Mouse (Mus musculus) cerebellum, adult 2 months (tissue): ENCODE measurements at regions not wholly inside any gene's neighbourhood (a gene's known extent, or its start where the extent isn't known, plus 50 kb on each side); places are given as distances from the start of the nearest gene placed in this dataset.

Experiments
- DNase-seq, 2 experiments: peaks; one replicate each; pipeline ENCODE4 v3.0.0; 2021
- H3K27ac ChIP-seq: fragments of 200-500 bp; 2 replicates; pipeline ENCODE4 v1.5.1; 2012; ENCODE audit warnings: low read length, control low read depth, inconsistent platforms; ENCODE audit not compliant: insufficient read depth
- H3K27me3 ChIP-seq: fragments of 200-500 bp; 2 replicates; pipeline ENCODE4 v1.6.1; 2012; ENCODE audit warnings: inconsistent platforms, mild to moderate bottlenecking, low read length, moderate library complexity; ENCODE audit not compliant: control insufficient read depth, insufficient read depth
- H3K4me1 ChIP-seq: fragments of 200-500 bp; 2 replicates; pipeline ENCODE4 v1.6.1; 2011; ENCODE audit warnings: low read length; ENCODE audit not compliant: control insufficient read depth, insufficient read depth
- H3K4me3 ChIP-seq: fragments of 200-500 bp; replicated peaks from 2 replicates; pipeline ENCODE3; 2011; ENCODE audit warnings: mild to moderate bottlenecking, low read depth, low read length, control low read depth; ENCODE audit not compliant: insufficient read depth
- CTCF ChIP-seq: fragments of 200-500 bp; IDR thresholded peaks from 2 replicates; pipeline ENCODE4 v1.5.1; 2011; ENCODE audit warnings: low read depth, mild to moderate bottlenecking, control low read depth, low read length, moderate library complexity, borderline replicate concordance; ENCODE audit not compliant: insufficient read depth
- POLR2A ChIP-seq: fragments of 200-500 bp; IDR thresholded peaks from 2 replicates; pipeline ENCODE4 v1.6.1; 2011; ENCODE audit warnings: low read length, control low read depth, borderline replicate concordance; ENCODE audit not compliant: insufficient read depth
- WGBS: fragments of 180-500 bp; shearing (Covaris S2); methylation state at CpG from one replicate; pipeline ENCODE4 v1.1.7; 2018; 5-methylcytosine and 5-hydroxymethylcytosine counted together

DNA sequence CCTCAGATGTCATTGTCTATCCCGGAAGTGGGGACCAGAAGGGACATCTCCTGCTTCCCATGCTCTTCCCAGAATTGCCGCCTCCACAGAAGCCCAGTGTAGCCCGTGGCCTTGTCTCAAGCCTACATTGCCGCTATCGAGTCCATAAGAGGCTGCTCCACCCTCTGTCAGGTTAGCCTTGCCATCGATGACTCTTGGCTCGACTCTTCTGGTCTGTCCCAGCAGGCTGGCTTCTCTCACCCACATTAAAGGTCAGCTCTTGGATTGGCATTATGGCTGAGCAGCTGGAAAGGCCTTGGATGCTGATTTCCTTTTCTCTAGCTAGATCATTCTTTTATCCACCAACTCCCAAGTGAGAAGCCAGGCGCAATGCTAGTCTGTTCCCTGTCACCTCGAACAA is 98.5 kb upstream of the Cacna1e start:
- TF ChIP-seq CTCF (no peak), POLR2A (no peak)
- 60% methylated on average over 9 of the region's 9 CpGs for WGBS

DNA sequence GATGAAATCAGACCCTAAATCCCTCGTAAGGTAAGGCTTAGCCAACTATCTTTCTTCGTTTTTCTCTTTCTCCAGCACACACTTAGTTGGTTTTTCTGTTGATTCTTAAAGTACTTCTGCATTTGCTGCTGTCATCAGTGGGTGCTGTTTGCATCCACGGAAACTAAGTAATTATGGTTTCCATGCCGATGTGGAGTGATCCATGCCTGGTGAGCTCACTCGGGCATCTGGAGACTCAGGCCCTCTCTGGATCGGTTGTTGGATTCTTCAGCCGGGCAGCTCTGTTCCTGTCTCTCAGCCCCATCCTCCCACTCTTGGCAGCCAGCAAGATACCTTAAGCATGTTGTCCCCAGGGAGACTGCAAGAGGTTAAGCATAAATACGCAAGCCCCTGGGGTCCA is 97.4 kb upstream of the Cacna1e start:
- Histone ChIP-seq H3K4me1 (peaks cover 13% of the 10 kb centered on the region), H3K27ac (no peak overlapping the region), H3K4me3 (no peak overlapping the region), H3K27me3 (no peaks in the 10 kb centered on the region)
- WGBS = 89% methylated on average over 8 of the region's 8 CpGs
- no peak for DNase-seq
- TF ChIP-seq POLR2A (no peak), CTCF (no peak)

More for the DNA sequence above, 98.5 kb upstream of the Cacna1e start:
- Histone ChIP-seq H3K4me1 (peaks cover 13% of the 10 kb centered on the region), H3K27me3 (no peaks in the 10 kb centered on the region), H3K27ac (no peak overlapping the region), H3K4me3 (no peak overlapping the region)
- DNase-seq = peak; percentile 44 to 45

DNA sequence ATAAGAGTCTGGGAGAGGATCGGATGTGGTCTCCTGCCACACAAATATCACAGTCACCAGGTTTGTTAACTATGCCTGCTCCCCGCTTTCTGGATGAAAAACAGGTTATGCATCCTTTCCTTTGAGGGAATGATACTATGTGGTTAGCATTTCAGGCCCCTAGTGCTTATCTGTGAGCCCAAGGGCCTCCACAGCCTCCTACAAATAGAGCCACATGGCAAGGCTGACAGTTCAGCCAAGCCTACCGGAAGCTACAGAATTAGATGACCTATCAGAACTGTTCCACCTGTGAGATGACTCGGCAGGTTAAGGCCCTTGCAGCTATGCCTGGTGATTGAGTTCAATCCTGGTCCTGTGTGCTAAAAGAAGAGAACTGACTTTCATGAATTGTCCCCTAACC is 91.4 kb upstream of the Cacna1e start:
- TF ChIP-seq CTCF (no peak), POLR2A (no peak)

DNA sequence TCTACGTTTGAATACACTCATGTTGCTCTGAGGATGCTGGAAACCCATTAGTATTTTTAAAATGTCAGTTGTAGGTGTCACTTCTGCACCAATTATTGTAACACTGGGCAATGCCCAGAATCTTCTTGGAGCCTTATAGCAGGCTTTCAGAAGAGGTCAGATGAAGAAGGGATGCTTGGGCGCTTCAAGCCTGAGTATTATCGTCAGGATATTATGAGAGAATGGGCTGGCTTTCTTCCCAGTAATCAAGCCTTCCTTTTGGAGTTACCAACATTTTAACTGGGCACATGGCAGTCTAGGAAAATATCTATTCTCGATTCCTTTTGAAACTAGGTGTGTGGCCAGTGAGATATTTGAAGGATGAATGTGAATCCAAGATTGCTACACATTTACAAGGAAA is 77.0 kb upstream of the Cacna1e start:
- WGBS = 41% methylated on average over 4 of the region's 4 CpGs
- H3K27me3 ChIP-seq = no peaks in the 10 kb centered on the region
- peak in 1 of 2 experiments; percentile 39 for DNase-seq
- no peak overlapping the region for H3K4me3 ChIP-seq
- peaks cover 4% of the 10 kb centered on the region; the same call in 1 of the 2 replicates for H3K4me1 ChIP-seq
- H3K27ac ChIP-seq = no peak overlapping the region
- TF ChIP-seq CTCF (no peak), POLR2A (no peak)

More for the DNA sequence above, 91.4 kb upstream of the Cacna1e start:
- H3K4me1 ChIP-seq = no peaks in the 10 kb centered on the region
- WGBS = 76% methylated on average over 4 of the region's 4 CpGs
- H3K4me3 ChIP-seq = no peak overlapping the region
- DNase-seq = no peak
- no peak overlapping the region for H3K27ac ChIP-seq
- no peaks in the 10 kb centered on the region for H3K27me3 ChIP-seq

DNA sequence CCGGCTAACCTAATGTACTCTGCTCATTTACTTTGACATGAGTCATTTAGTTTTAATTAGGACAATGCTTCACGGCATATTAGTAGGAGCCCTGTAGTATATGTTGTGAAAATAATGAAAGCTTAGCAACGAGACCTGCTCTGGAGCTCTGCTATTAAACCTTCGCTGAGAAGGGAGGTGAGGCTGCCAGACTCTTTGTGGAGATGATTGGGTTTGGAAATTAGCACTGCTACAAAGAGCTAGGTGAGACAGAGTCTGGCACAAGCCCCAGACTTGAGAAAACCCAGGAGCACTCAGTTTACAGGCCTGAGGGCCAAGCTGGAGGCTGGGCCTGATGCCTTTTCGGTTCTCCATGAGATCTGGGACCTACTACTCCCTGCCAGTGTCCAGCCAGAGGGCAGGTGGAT is 72.3 kb upstream of the Cacna1e start:
- TF ChIP-seq POLR2A (no peak), CTCF (no peak)
- Histone ChIP-seq H3K27ac (no peak overlapping the region), H3K4me3 (no peak overlapping the region), H3K27me3 (no peaks in the 10 kb centered on the region), H3K4me1 (peaks cover 4% of the 10 kb centered on the region; the same call in 1 of the 2 replicates)
- 33% methylated on average over 5 of the region's 5 CpGs for WGBS
- DNase-seq = peak; percentile 51 to 61

DNA sequence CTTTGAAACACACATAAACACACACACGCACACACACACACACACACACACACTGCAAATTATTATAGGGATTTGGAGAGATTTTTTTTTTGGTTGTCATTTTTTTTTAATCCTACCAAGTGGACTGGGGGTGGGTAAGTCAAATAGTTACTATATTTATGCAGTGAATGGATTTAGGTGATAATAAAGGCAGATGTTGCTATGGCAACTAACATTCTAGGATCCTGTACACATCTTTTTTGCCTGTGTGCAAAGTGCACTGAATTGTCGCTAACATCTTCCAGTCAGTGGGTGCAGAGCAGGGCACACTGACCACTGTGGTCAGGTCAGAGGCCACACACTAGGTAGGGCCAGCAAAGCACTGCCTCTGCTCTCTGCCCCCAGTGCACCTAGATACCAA is 68.4 kb upstream of the Cacna1e start:
- Histone ChIP-seq H3K27ac (no peak overlapping the region), H3K4me3 (no peak overlapping the region), H3K27me3 (no peaks in the 10 kb centered on the region), H3K4me1 (no peaks in the 10 kb centered on the region; the same call in 1 of the 2 replicates)
- DNase-seq = no peak
- WGBS = 90% methylated on average over 2 of the region's 2 CpGs
- TF ChIP-seq CTCF = no peak
- TF ChIP-seq POLR2A = no peak
